Mouse (Mus musculus): ENCODE results near the gene Rad9b. TPM values are rescaled to one million over a fixed set of nuclear protein-coding genes. Genes with fewer than 3 reads are reported as not detected.
A peak's percentile ranks its signal among the peaks of the same experiment; 100 is the strongest.
"Not testable (repeated sequence)": the region's sequence is repeated elsewhere in the genome, so short reads cannot be mapped to it uniquely, and the experiment has no call there.

The Rad9b gene
- total RNA-seq, 2 experiments from 2014 or later: 4.4 to 7.5 TPM

DNA sequence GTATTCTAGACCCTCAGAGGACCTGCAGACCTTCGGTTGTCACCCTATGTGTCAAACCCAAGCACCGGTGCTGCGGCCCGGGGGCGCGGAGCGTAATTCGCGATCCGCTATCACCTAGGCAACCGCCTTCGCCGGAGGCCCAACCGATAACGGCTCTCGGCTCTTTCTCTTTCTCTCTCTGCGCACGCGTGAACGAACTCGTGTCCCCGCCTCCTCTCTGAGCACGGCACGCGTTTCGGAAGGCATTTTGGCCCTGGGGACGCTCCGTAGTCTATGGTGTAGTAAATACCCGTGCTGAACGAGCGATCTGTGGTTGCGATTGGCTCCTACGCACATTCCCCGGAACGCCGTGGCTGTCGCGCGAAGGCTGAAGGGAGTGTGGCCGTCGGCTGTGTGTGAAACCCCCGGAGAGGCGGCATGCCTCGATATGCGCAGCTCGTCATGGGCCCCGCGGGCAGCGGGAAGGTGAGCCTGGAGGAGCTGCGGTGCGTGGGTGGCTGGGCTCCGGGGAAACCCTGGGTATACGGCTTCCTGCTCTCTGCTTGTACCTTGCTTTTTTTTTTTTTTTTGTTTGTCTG, 18.2 kb upstream of the Rad9b start, which contains the start of gene Fam216a:
Fam216a (minus strand) TSS at position 173 of the 578 bp plus-strand sequence.
- ATAC-seq (replicated peaks; ENCODE audit: poor library complexity): peak; percentile 97

DNA sequence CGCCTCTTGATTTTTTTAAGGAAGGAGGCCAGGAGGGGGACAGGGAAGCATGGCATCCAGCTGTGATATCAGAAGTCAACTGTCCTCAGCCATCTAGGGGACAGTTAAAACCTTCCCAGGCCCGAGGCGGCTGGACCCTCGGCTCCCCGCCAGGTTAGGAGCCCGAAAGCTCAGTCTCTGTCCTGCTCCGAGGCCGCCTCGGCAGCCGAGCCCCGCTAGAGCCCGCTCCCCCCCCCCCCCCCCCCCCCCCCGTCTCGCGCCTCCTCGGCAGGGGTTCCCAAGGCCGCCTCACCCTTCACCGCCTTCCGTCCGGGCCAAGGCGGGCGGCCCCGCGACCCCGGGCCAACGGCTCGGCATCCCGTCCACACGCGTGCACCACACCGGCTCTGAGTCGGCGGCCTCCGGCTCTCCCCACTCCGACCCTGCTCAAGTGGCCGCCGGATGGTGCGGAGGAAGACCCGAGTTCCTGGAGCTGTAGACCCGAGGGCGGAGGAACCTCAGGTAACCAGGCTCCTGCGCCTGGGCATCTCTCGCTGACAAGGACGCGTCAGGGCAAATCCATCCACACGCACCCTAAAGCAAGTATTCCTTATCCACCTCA, 17.7 kb upstream of the Rad9b start, which contains the start of gene Gpn3:
Gpn3 (plus strand) TSS at position 286 of the 601 bp plus-strand sequence.
- ATAC-seq (replicated peaks; ENCODE audit: poor library complexity): peak; percentile 42

DNA sequence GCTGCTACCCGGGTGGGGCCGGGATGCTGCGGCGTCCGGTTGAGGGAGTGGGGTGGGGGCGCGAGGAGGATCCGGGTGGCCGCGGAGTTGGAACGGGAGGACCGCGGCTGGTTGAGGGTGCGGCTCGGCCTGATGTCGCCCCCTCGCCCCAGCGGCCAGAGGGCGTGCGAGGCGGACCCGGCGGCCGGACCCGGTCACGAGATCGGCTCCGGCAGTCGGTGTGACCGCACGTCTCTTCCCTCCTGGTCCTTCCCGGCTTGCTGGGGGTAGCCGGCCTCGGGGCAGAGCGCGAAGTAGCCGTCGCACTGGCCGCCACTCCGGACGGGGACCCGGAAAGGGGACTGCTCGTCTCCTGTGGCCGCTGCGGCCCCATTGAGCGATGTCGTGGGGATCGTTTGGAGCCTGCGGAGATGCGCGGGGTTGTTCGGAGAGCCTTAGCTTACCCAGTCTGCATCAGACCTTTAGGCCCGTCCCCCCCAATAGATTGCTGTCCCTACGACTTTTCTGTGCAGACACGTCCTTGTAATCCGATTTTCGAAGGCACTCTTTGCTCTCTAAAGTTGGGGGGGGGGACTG, 547 bp upstream of the Rad9b start:
- ATAC-seq (replicated peaks; ENCODE audit: poor library complexity): peak; percentile 15

- no peak for ATAC-seq (replicated peaks; ENCODE audit: poor library complexity)
Observed at GRCm38 (mm10) chr5:122345777-122346176, 8.3 kb downstream of the Rad9b start.

GRCm38 (mm10) chr5:122344260-122344659, 9.8 kb downstream of the Rad9b start:
- ATAC-seq (replicated peaks; ENCODE audit: poor library complexity): peak; percentile 91

GRCm38 (mm10) chr5:122343768-122344167, 10.3 kb downstream of the Rad9b start:
- no peak; the same call in 1 of the 2 replicates for ATAC-seq (replicated peaks; ENCODE audit: poor library complexity)

GRCm38 (mm10) chr5:122342874-122343273, 11.2 kb downstream of the Rad9b start:
- ATAC-seq (replicated peaks; ENCODE audit: poor library complexity): no peak

GRCm38 (mm10) chr5:122336554-122337294, 17.3 kb downstream of the Rad9b start:
- ATAC-seq (replicated peaks; ENCODE audit: poor library complexity): no peak

DNA sequence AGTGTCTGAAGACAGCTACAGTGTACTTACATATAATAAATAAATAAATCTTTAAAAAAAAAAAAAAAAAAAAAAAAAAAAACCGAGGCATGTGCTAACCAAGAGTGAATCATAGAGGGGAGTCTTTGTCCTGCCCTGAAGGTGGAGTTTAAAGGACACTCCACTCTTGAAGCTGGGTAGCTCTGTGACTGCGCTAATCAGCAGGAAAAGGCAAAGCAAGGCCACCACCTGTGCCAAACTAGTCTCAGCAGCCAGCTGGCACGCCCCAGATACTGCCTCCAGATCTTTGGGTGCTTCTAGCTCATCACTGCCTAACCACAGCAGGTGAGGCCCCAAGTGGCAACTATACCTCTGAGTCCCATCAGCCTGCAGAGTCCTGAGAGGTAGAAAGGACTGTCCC, 19.4 kb downstream of the Rad9b start:
- ATAC-seq (replicated peaks; ENCODE audit: poor library complexity): peak; percentile 72

GRCm38 (mm10) chr5:122330269-122330668, 23.8 kb downstream of the Rad9b start:
- no peak for ATAC-seq (replicated peaks; ENCODE audit: poor library complexity)

- no peak for ATAC-seq (replicated peaks; ENCODE audit: poor library complexity)
Observed at GRCm38 (mm10) chr5:122327283-122327682, 26.8 kb downstream of the Rad9b start.

DNA sequence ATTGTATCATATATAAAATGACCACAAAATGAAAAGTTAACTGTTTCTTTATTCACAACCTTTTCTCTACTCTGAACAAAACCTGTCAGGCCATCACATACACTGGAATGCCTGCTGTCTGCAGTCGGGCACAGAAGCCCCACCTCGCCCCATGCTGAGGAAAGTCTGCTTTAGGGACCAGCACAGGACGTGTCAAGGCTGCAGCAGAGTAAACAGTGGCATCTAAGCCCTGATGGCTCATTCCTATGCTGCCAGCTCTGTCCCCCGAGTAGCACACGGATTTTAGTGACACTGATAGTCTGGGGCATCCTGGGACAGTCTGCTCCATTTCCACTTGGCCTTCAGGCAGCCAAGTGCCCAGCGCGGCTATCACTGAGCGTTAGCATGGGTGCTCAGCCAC, 28.6 kb downstream of the Rad9b start:
- no peak for ATAC-seq (replicated peaks; ENCODE audit: poor library complexity)

DNA sequence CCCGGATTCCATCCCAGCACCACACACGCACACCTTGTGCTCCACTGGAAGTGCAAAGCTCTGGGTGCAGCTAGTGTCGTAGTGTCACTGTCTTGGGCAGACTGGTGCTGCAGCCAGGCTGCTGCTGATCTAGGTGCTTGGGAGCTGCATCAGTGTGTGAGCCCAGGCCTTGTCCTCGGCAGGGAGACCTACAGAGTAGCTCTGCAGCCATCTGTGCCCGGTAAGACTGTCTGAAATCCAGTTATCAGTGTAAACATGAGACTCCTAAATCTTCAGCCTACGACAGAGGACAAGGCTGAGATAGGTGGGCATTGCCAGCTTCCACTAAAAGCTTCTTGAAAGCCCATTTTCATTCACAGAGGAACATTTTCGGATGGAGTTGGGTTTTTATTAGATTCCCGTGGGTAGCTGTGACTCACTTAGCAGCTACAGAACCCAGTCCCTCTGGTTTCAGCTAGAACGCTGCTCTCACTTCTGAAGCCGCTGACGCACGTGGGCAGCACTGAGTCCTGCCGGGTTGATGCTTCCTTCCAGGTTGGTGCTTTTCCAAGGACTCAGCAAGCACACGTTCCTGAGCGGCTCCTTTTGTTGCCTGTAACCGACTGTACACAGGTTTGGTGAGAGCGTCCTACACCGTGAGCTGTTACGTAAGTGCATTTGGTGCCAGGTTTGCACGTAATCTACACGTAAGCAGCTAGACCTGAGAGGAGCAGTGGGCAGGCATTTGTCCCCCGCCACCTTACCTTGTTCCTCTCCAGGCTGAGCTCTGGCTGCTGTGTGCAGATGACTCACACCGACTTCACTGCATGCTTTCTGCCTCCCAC, 29.2 kb downstream of the Rad9b start:
- no peak for ATAC-seq (replicated peaks; ENCODE audit: poor library complexity)

DNA sequence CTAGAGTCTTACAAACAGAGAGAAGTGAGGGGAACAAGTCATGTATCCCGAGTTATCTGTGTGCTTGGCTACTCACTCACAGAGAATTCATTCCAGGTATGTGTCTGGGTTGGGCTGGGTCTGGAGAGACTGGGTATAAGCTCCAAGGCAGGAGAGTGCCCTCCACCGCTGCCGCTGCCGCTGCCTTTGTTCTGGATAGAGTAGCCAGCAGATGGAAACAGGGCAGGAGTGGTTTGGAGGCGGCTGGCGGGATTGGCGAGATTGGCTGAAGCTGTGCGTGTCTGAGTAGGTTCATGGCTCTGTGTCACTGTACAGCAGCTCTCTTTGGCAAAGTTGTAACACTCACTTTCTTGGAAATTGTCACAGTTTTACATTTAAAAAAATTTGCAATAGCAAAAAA, 30.5 kb downstream of the Rad9b start:
- no peak for ATAC-seq (replicated peaks; ENCODE audit: poor library complexity)

DNA sequence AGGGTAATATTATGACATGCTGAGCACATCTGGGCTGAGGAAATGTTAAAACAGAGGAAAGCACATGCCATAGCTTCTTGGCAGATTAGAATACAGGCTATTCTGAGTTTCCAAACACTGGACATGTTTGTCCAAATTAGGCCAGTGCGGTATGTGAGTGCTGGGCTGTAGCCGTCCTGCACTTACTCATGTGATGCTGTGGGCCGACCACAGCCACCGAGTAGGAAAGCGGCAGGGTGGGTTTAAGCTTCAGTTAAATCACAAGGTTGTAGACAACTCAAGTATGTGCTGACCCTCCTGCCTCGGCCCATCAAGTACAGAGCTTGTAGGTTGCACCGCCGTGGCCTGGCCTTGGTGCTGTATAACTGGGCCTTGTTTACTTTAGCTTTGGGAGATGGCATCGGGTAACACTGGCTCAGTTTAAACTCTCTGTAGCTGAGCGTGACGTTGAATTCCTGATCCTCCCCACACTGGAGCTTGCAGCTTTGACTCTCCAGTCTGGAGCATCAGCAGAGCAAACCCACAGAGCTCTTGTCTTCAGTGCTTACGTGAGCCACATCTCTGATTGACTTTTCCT, 33.7 kb downstream of the Rad9b start:
- ATAC-seq (replicated peaks; ENCODE audit: poor library complexity): no peak

- ATAC-seq (replicated peaks; ENCODE audit: poor library complexity): no peak
Observed at GRCm38 (mm10) chr5:122319474-122320204, 34.4 kb downstream of the Rad9b start.

- not testable (repeated sequence) for ATAC-seq (replicated peaks; ENCODE audit: poor library complexity)
Observed at GRCm38 (mm10) chr5:122318976-122319375, 35.1 kb downstream of the Rad9b start.

GRCm38 (mm10) chr5:122318100-122318499, 35.9 kb downstream of the Rad9b start:
- peak; percentile 70 for ATAC-seq (replicated peaks; ENCODE audit: poor library complexity)

DNA sequence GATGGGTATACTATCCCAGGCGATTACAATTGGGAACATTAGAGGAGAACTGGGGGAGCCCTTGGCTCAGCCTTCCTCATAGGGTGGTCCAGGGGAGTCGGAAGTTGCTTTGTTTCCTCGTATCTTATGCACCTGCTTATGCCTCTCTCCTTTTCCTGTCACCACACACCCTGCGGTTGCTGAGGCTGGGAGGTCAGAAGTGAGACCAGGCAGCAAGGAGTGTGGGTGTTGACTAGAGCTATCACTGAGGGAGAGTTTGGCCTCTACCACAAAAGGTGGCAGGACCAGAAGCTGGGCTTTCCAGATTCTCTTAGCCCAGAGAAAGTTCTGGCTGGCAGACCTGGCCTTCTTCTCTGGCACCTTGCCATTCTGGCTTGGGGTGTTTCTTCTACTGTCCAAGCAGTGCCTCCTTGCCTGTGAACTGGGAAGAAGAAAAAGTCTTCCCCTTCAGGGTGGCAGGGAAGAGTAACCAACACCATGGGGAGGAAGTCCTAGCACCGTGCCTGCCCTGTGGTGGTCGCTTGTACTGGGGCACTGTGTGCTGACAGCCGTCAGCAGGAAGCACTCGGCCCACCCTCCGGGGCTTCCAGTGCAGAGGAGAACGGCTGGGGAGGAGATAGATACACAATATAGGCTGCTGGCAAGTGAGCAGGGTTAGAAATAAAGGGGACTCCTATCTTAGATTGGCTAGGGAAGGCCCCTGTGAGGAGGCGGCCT, 36.5 kb downstream of the Rad9b start:
- no peak for ATAC-seq (replicated peaks; ENCODE audit: poor library complexity)
